In the genomic region with DNA sequence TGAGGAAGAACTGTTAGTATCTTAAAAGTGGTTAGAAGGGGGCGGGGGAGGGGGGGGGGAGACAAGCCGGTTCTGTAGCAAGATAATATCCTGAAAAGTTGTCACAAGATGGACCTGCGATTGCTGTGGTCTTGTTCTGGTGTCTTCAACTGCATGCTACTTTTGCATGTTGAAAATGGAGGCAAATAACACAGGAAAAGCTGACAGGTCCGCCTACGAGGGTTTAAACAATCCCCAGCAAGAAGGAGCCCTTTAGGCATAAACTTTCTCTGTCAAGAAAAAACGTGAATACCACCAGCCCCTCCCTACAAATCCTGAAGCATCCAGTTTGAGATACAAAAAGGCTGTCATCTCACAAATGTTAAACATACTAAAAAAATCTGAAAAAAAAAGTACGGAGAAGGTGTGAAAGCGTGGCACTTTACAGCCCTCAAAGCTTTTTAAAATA, we compare ENCODE assay signal across 16 mouse cellular contexts. TPM values are rescaled to one million over a fixed set of nuclear protein-coding genes. Genes with fewer than 3 reads are reported as not detected.
DNase-seq lines count a peak whose midpoint lies in the region; ATAC-seq and TF ChIP-seq lines count a peak whose summit lies in the region.
"Had no signal": no experiment of that assay in that cellular context is flagged by ENCODE, and none has a peak within 500 bp of the region (broad histone marks: within the 10 kb centered on the region; RNA-seq: fewer than 3 reads in every experiment).

No protein-coding gene starts in this region.

- H3K4me2 ChIP-seq in hindbrain, embryonic 13.5 days, result no peak overlapping the region
- no peak overlapping the region for H3K4me2 ChIP-seq in midbrain, embryonic 12.5 days (replicated peaks)
- no peak overlapping the region for H3K4me2 ChIP-seq in midbrain, embryonic 15.5 days
- H3K4me2 ChIP-seq in liver, embryonic 11.5 days, result no peak overlapping the region
- H3K4me2 ChIP-seq: limb, embryonic 13.5 days had no signal

- no peak for ATAC-seq in hindbrain, embryonic 13.5 days (ENCODE audit: low FRiP score)
- no peak for ATAC-seq in midbrain, embryonic 12.5 days (ENCODE audit: low FRiP score, low read depth)
- no peak for ATAC-seq in midbrain, embryonic 15.5 days (replicated peaks)
- ATAC-seq in liver, embryonic 11.5 days (replicated peaks; ENCODE audit: low FRiP score), result no peak

- TF ChIP-seq CTCF in gastrocnemius, adult 2 months (IDR thresholded peaks at IDR 0.05), result no peak
- TF ChIP-seq CTCF in olfactory bulb, adult 2 months (IDR thresholded peaks at IDR 0.05; ENCODE audit: insufficient read depth, low read depth, low read length), result no peak

- intact Hi-C loops in gastrocnemius, adult 2 months (cut with DNase I), result no loop called here

- H3K9me3 ChIP-seq in hindbrain, embryonic 10.5 days, result no peaks in the 10 kb centered on the region
- H3K9me3 ChIP-seq in hindbrain, embryonic 13.5 days, result no peaks in the 10 kb centered on the region
- no peaks in the 10 kb centered on the region for H3K9me3 ChIP-seq in midbrain, embryonic 12.5 days
- no peaks in the 10 kb centered on the region for H3K9me3 ChIP-seq in midbrain, embryonic 15.5 days
- H3K9me3 ChIP-seq in liver, embryonic 11.5 days (ENCODE audit: control insufficient read depth, low read length), result no peaks in the 10 kb centered on the region
- H3K9me3 ChIP-seq: G1E; kidney, embryonic 15.5 days; limb, embryonic 13.5 days; stomach, embryonic 15.5 days had no signal

- peak overlapping the region; percentile 92 for H3K27ac ChIP-seq in gastrocnemius, adult 2 months
- peak overlapping the region; percentile 100 for H3K27ac ChIP-seq in hindbrain, embryonic 10.5 days
- H3K27ac ChIP-seq in hindbrain, embryonic 13.5 days, result no peak overlapping the region
- 0 out of 2 replicates have a peak overlapping the region, but pooled peaks have one; percentile 30 for H3K27ac ChIP-seq in midbrain, embryonic 12.5 days (replicated peaks)
- no peak overlapping the region for H3K27ac ChIP-seq in midbrain, embryonic 15.5 days
- H3K27ac ChIP-seq in olfactory bulb, adult 2 months (ENCODE audit: insufficient read depth, low read depth, low read length), result peak overlapping the region; percentile 48; the same call in 1 of the 2 replicates
- no peak overlapping the region for H3K27ac ChIP-seq in liver, embryonic 11.5 days (ENCODE audit: low read depth, low read length)
- H3K27ac ChIP-seq: limb, embryonic 13.5 days; stomach, embryonic 15.5 days had no signal

- H3K36me3 ChIP-seq in hindbrain, embryonic 10.5 days, result peaks cover 26% of the 10 kb centered on the region
- no peaks in the 10 kb centered on the region for H3K36me3 ChIP-seq in hindbrain, embryonic 13.5 days
- no peaks in the 10 kb centered on the region for H3K36me3 ChIP-seq in midbrain, embryonic 12.5 days
- no peaks in the 10 kb centered on the region for H3K36me3 ChIP-seq in midbrain, embryonic 15.5 days (replicated peaks)
- no peaks in the 10 kb centered on the region for H3K36me3 ChIP-seq in liver, embryonic 11.5 days (ENCODE audit: control insufficient read depth, insufficient read depth, low read length)
- H3K36me3 ChIP-seq: limb, embryonic 13.5 days; stomach, embryonic 15.5 days had no signal

- WGBS in hindbrain, embryonic 10.5 days, result 43% methylated on average over 8 of the region's 8 CpGs
- 45% methylated on average over 8 of the region's 8 CpGs for WGBS in hindbrain, embryonic 13.5 days
- WGBS in midbrain, embryonic 12.5 days, result 37% methylated on average over 8 of the region's 8 CpGs
- 33% methylated on average over 8 of the region's 8 CpGs for WGBS in midbrain, embryonic 15.5 days
- WGBS in olfactory bulb, adult 2 months, result 26% methylated on average over 8 of the region's 8 CpGs
- 42% methylated on average over 8 of the region's 8 CpGs for WGBS in liver, embryonic 11.5 days

- no peak for TF ChIP-seq POLR2A in olfactory bulb, adult 2 months (IDR thresholded peaks at IDR 0.05; ENCODE audit: insufficient read depth, low read depth, low read length)

- peak overlapping the region; percentile 93 for H3K4me3 ChIP-seq in gastrocnemius, adult 2 months
- no peak overlapping the region for H3K4me3 ChIP-seq in hindbrain, embryonic 10.5 days
- H3K4me3 ChIP-seq in hindbrain, embryonic 13.5 days, result no peak overlapping the region
- no peak overlapping the region for H3K4me3 ChIP-seq in midbrain, embryonic 12.5 days
- H3K4me3 ChIP-seq in midbrain, embryonic 15.5 days, result no peak overlapping the region
- H3K4me3 ChIP-seq in olfactory bulb, adult 2 months (ENCODE audit: insufficient read depth, low read depth, low read length), result no peak overlapping the region
- H3K4me3 ChIP-seq in liver, embryonic 11.5 days (ENCODE audit: low read depth, low read length), result no peak overlapping the region
- H3K4me3 ChIP-seq: kidney, embryonic 15.5 days; limb, embryonic 13.5 days; stomach, embryonic 15.5 days had no signal

- DNase-seq in gastrocnemius, adult 2 months, result no peak
- no peak for DNase-seq in gastrocnemius, adult 18-20 months (ENCODE audit: low spot score)
- no peak for DNase-seq in hindbrain, embryonic 10.5 days (ENCODE audit: low spot score)
- no peak for DNase-seq in liver, embryonic 11.5 days (ENCODE audit: low spot score)
- DNase-seq: adrenal gland, adult 2 months; cerebellum, adult 18-20 months; right cerebral cortex, adult 18-20 months; thymus, postnatal 36 days had no signal

- H3K27me3 ChIP-seq in hindbrain, embryonic 10.5 days (ENCODE audit: insufficient read depth, poor library complexity, severe bottlenecking), result no peaks in the 10 kb centered on the region
- H3K27me3 ChIP-seq in hindbrain, embryonic 13.5 days, result no peaks in the 10 kb centered on the region
- H3K27me3 ChIP-seq in midbrain, embryonic 12.5 days, result no peaks in the 10 kb centered on the region
- H3K27me3 ChIP-seq in midbrain, embryonic 15.5 days (replicated peaks), result no peaks in the 10 kb centered on the region
- no peaks in the 10 kb centered on the region for H3K27me3 ChIP-seq in liver, embryonic 11.5 days (replicated peaks; ENCODE audit: control insufficient read depth, insufficient read depth, low read length)
- H3K27me3 ChIP-seq: stomach, embryonic 15.5 days had no signal

- peaks cover 100% of the 10 kb centered on the region for H3K4me1 ChIP-seq in hindbrain, embryonic 10.5 days (replicated peaks)
- peaks cover 80% of the 10 kb centered on the region for H3K4me1 ChIP-seq in hindbrain, embryonic 13.5 days (replicated peaks)
- peaks cover 90% of the 10 kb centered on the region for H3K4me1 ChIP-seq in midbrain, embryonic 12.5 days
- H3K4me1 ChIP-seq in midbrain, embryonic 15.5 days, result peaks cover 64% of the 10 kb centered on the region
- peaks cover 13% of the 10 kb centered on the region; the same call in 1 of the 2 replicates for H3K4me1 ChIP-seq in olfactory bulb, adult 2 months (ENCODE audit: control insufficient read depth, insufficient read depth, low read length)
- H3K4me1 ChIP-seq in liver, embryonic 11.5 days (replicated peaks; ENCODE audit: control insufficient read depth, insufficient read depth, low read length), result peaks cover 80% of the 10 kb centered on the region

- H3K9ac ChIP-seq in hindbrain, embryonic 13.5 days, result no peak overlapping the region
- H3K9ac ChIP-seq in midbrain, embryonic 12.5 days (replicated peaks), result no peak overlapping the region
- no peak overlapping the region for H3K9ac ChIP-seq in midbrain, embryonic 15.5 days
- H3K9ac ChIP-seq in liver, embryonic 11.5 days (ENCODE audit: low read depth, low read length), result no peak overlapping the region
- H3K9ac ChIP-seq: kidney, embryonic 15.5 days; limb, embryonic 13.5 days; stomach, embryonic 15.5 days had no signal

RNA-seq across cellular contexts. Expression of a gene that starts 15.0 kb away (rescaled TPM):
- 10 to 100 TPM; 31.3 to 41.6 TPM for total RNA-seq in gastrocnemius, adult 2 months (2021)
- total RNA-seq in gastrocnemius, adult 18-20 months (2021), result 10 to 100 TPM; 34.8 to 49.2 TPM
- polyA plus RNA-seq in hindbrain, embryonic 10.5 days (2016; fragmentation: Nextera tagmentation; extraction: Ambion mirVana), result 49.3 and 54.1 TPM in 2 replicates
- polyA plus RNA-seq in hindbrain, embryonic 13.5 days (2015; fragmentation: Nextera tagmentation; extraction: Ambion mirVana), result 50.4 and 57.4 TPM in 2 replicates
- polyA plus RNA-seq in midbrain, embryonic 12.5 days (2016; fragmentation: Nextera tagmentation; extraction: Ambion mirVana), result 66.6 and 68.7 TPM in 2 replicates
- 30.8 and 31.5 TPM in 2 replicates for polyA plus RNA-seq in midbrain, embryonic 15.5 days (2015; fragmentation: Nextera tagmentation; extraction: Ambion mirVana)
- 125 and 1,127 TPM in 2 replicates for polyA plus RNA-seq in olfactory bulb, adult 2 months (2012; ENCODE audit: insufficient read depth, insufficient read length, low replicate concordance, missing spikeins)
- 32.8 and 33.2 TPM in 2 replicates for polyA plus RNA-seq in liver, embryonic 11.5 days (2014; fragmentation: Nextera tagmentation; extraction: Ambion mirVana)

Comparison
In these comparisons a context has a peak if more than half of its experiments do, and no peak if none do; other contexts are left out.
1. H3K27ac ChIP-seq: peak in gastrocnemius, adult 2 months (single experiment), hindbrain, embryonic 10.5 days (single experiment), midbrain, embryonic 12.5 days (single experiment) and olfactory bulb, adult 2 months (single experiment); none in hindbrain, embryonic 13.5 days (single experiment), midbrain, embryonic 15.5 days (single experiment) and liver, embryonic 11.5 days (single experiment).